Mouse (Mus musculus) kidney, adult 2 months (tissue): Measurements from ENCODE around the gene Fnip2. TPM values are rescaled to one million over a fixed set of nuclear protein-coding genes. Genes with fewer than 3 reads are reported as not detected.

ENCODE experiments used
- DNase-seq: peaks from one replicate; pipeline ENCODE4 v3.0.0; 2021
- H3K27ac ChIP-seq: fragments of 200-500 bp; 2 replicates; pipeline ENCODE4 v1.5.1; 2012; ENCODE audit warnings: low read depth, low read length, control low read depth, inconsistent platforms; ENCODE audit not compliant: insufficient read depth
- H3K27me3 ChIP-seq: fragments of 200-500 bp; replicated peaks from 2 replicates; pipeline ENCODE4 v1.6.1; 2012; ENCODE audit warnings: mild to moderate bottlenecking, moderate library complexity, low read length, inconsistent platforms; ENCODE audit not compliant: control insufficient read depth, insufficient read depth
- H3K36me3 ChIP-seq: fragments of 200-500 bp; 2 replicates; pipeline ENCODE4 v1.6.1; 2012; ENCODE audit warnings: mild to moderate bottlenecking, moderate library complexity, low read length, inconsistent platforms; ENCODE audit not compliant: control insufficient read depth, insufficient read depth
- H3K4me1 ChIP-seq: fragments of 200-500 bp; 2 replicates; pipeline ENCODE4 v1.6.1; 2011; ENCODE audit warnings: low read length; ENCODE audit not compliant: control insufficient read depth, insufficient read depth
- H3K4me3 ChIP-seq: fragments of 200-500 bp; 2 replicates; pipeline ENCODE4 v1.5.1; 2011; ENCODE audit warnings: mild to moderate bottlenecking, low read depth, low read length, control low read depth; ENCODE audit not compliant: insufficient read depth
- CTCF ChIP-seq: fragments of 200-500 bp; conservative IDR thresholded peaks from 2 replicates; pipeline ENCODE4 v1.5.1; 2011; ENCODE audit warnings: low read depth, mild to moderate bottlenecking, control low read depth, low read length, moderate library complexity, mixed read lengths; ENCODE audit not compliant: insufficient read depth, insufficient read length
- POLR2A ChIP-seq: fragments of 200-500 bp; IDR thresholded peaks from one replicate; pipeline ENCODE4 v1.6.1; 2011; ENCODE audit warnings: low read depth, low read length, control low read depth
- WGBS: fragments of 180-500 bp; shearing (Covaris S2); methylation state at CpG from one replicate; pipeline ENCODE4 v1.1.7; 2018; 5-methylcytosine and 5-hydroxymethylcytosine counted together
- polyA plus RNA-seq: library from polyadenylated mRNA; depleted of rRNA; stranded (reverse); fragments of >200 nt; gene quantifications from 2 replicates; pipeline ENCODE4 v1.2.3, GENCODE M21; 2012; rRNA removed

Fnip2 gene
- polyA plus RNA-seq, 1 experiment = 18.9 TPM

- no peak for DNase-seq
- 84% methylated on average over 5 of the region's 5 CpGs for WGBS
- no peaks in the 10 kb centered on the region for H3K27me3 ChIP-seq
- TF ChIP-seq CTCF (no peak), POLR2A (no peak)
- no peak overlapping the region for H3K4me3 ChIP-seq
- H3K4me1 ChIP-seq = no peaks in the 10 kb centered on the region
- no peak overlapping the region for H3K27ac ChIP-seq
- H3K36me3 ChIP-seq = no peaks in the 10 kb centered on the region
Observed at GRCm38 (mm10) chr3:79415081-79415480, 152.5 kb downstream of the Fnip2 start.

GRCm38 (mm10) chr3:79413492-79413891, 154.1 kb downstream of the Fnip2 start:
- H3K27ac ChIP-seq = no peak overlapping the region
- WGBS = 91% methylated on average over 1 of the region's 1 CpGs

GRCm38 (mm10) chr3:79411666-79412065, 155.9 kb downstream of the Fnip2 start:
- H3K27ac ChIP-seq = no peak overlapping the region
- 52% methylated on average over 2 of the region's 2 CpGs for WGBS
- no peak for DNase-seq
- no peak for TF ChIP-seq POLR2A
- TF ChIP-seq CTCF = no peak
- no peak overlapping the region for H3K4me3 ChIP-seq
- H3K36me3 ChIP-seq = no peaks in the 10 kb centered on the region
- H3K4me1 ChIP-seq = no peaks in the 10 kb centered on the region
- H3K27me3 ChIP-seq = no peaks in the 10 kb centered on the region

More at GRCm38 (mm10) chr3:79413492-79413891, 154.1 kb downstream of the Fnip2 start:
- Histone ChIP-seq H3K4me3 (no peak overlapping the region), H3K27me3 (no peaks in the 10 kb centered on the region), H3K4me1 (no peaks in the 10 kb centered on the region), H3K36me3 (no peaks in the 10 kb centered on the region)
- TF ChIP-seq CTCF = no peak
- no peak for TF ChIP-seq POLR2A
- no peak for DNase-seq

DNA sequence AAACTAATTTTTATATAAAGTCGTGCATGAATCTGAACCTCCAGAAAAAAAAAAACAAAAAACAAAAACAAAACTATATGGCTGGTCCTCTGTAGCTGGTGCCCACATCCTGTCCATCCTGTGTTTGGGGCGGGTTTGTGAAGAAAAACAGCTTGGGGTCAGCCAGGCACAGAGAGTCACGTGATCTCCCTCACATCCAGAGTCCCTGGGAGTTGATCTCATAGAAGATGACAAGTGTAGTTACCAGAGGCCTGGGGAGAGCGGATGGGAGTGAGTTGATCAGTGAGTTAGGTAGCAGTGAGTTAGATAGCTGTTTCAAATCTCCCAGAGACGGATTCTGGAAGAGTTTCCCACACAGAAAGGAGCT, 157.0 kb downstream of the Fnip2 start:
- WGBS = 51% methylated on average over 5 of the region's 5 CpGs
- no peak overlapping the region for H3K27ac ChIP-seq
- no peak for TF ChIP-seq POLR2A
- TF ChIP-seq CTCF = no peak
- no peak for DNase-seq
- H3K27me3 ChIP-seq = no peaks in the 10 kb centered on the region
- no peak overlapping the region for H3K4me3 ChIP-seq
- no peaks in the 10 kb centered on the region for H3K36me3 ChIP-seq
- no peaks in the 10 kb centered on the region for H3K4me1 ChIP-seq

GRCm38 (mm10) chr3:79409927-79410628, 157.5 kb downstream of the Fnip2 start:
- no peak for TF ChIP-seq CTCF
- no peak for TF ChIP-seq POLR2A
- no peak overlapping the region for H3K27ac ChIP-seq
- WGBS = 45% methylated on average over 10 of the region's 10 CpGs
- no peak for DNase-seq
- H3K36me3 ChIP-seq = no peaks in the 10 kb centered on the region
- H3K27me3 ChIP-seq = no peaks in the 10 kb centered on the region
- no peak overlapping the region for H3K4me3 ChIP-seq
- H3K4me1 ChIP-seq = no peaks in the 10 kb centered on the region

DNA sequence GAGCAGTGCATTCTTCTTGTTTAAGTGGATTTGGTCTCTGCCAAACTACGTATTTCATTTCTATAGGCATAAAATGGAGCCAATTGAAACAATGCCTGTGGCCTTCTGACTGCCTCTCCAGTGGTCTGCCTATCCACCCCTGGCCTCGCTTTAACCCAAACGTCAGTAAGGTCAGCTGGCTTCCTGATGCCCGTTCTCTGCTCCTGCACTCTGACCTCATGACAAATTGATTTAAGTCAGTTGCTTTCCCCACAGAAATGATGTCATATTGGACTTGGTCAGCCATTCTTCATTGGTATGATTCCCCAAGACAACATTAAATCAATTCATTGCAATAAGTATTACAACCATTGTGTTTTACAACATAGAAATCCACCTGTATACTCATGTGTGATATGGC, 159.1 kb downstream of the Fnip2 start:
- Histone ChIP-seq H3K4me3 (no peak overlapping the region), H3K36me3 (no peaks in the 10 kb centered on the region), H3K27ac (no peak overlapping the region), H3K4me1 (no peaks in the 10 kb centered on the region), H3K27me3 (no peaks in the 10 kb centered on the region)
- TF ChIP-seq POLR2A (no peak), CTCF (no peak)
- WGBS = 55% methylated on average over 4 of the region's 4 CpGs
- DNase-seq = peak; percentile 17

Other genes with a start within 250 kb of the Fnip2 start
- gene Gm17359, start 231.1 kb downstream of the Fnip2 start, polyA plus RNA-seq = 0.08 and 0.10 TPM in 2 replicates
- 6.4 and 9.6 TPM in 2 replicates for gene Ppid, start 23.5 kb upstream of the Fnip2 start, polyA plus RNA-seq
- 1.1 and 1.2 TPM in 2 replicates for gene 4930579G24Rik, start 61.3 kb upstream of the Fnip2 start, polyA plus RNA-seq
- 277 and 354 TPM in 2 replicates for gene Etfdh, start 61.7 kb upstream of the Fnip2 start, polyA plus RNA-seq
- 0.03 and 0.09 TPM in 2 replicates for gene Rxfp1, start 170.1 kb upstream of the Fnip2 start, polyA plus RNA-seq